In the genomic region with DNA sequence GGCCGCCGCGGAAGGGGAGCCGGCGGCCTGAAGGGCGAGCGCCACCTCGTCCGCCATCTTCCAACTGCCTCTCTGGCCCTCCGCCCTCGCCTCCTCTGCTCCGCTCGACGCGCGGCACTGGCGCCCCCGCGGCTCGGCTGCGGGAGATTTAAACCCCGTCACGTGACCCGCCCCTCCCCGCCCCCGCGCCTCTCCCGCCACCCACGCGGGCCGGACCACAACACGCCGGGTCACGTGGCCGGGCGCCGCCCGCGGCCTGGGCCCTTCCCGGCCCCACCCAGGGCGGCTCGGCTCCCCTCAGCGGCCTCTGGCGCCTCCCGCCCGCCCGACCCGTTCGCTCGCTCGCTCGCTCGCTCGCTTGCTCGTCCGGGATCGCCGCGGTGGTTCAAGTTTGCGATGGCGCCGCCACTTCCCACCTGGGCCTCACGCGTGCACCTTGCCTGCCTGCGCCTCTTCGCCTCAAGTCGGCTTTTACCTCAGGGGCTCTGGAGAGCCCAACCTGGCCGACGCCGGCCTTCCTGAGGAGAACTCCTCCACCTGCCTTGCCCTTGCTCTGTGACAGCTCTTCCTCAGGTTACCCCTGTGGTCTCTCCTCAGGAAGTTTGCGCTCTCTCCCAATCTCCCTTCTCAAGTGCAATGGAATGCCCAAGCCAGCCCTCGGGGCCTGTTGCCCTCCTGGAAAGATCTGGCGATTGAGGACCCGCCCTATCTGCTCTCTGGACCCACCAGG, we compare ENCODE assay signal across 8 mouse cellular contexts. TPM values are rescaled to one million over a fixed set of nuclear protein-coding genes. Genes with fewer than 3 reads are reported as not detected.
DNase-seq lines count a peak whose midpoint lies in the region; ATAC-seq and TF ChIP-seq lines count a peak whose summit lies in the region.

No protein-coding gene starts in this region.

- H3K9ac ChIP-seq in heart, embryonic 11.5 days (ENCODE audit: low read depth, low read length) = peak overlapping the region; percentile 96
- peak overlapping the region; percentile 98 for H3K9ac ChIP-seq in kidney, embryonic 16.5 days (replicated peaks; ENCODE audit: low read length)

- ATAC-seq in erythroblast, adult 5-6 weeks (replicated peaks; ENCODE audit: low FRiP score, poor library complexity, severe bottlenecking) = peak; percentile 84
- ATAC-seq in heart, embryonic 11.5 days (replicated peaks; ENCODE audit: insufficient number of reproducible peaks, low FRiP score, low TSS enrichment) = peak; percentile 96
- peak; percentile 97 for ATAC-seq in kidney, embryonic 16.5 days (ENCODE audit: low FRiP score, low TSS enrichment)

- H3K36me3 ChIP-seq in heart, embryonic 11.5 days (ENCODE audit: control insufficient read depth, insufficient read depth, low read length) = 0 out of 2 replicates have a peak, but pooled peaks cover 2% of the 10 kb centered on the region
- 0 out of 2 replicates have a peak, but pooled peaks cover 7% of the 10 kb centered on the region for H3K36me3 ChIP-seq in kidney, embryonic 16.5 days (ENCODE audit: insufficient read depth, low read length)

- peak overlapping the region; percentile 78 for H3K4me3 ChIP-seq in heart, embryonic 11.5 days (ENCODE audit: low read depth, low read length)
- H3K4me3 ChIP-seq in kidney, embryonic 16.5 days (ENCODE audit: low read length) = peak overlapping the region; percentile 76

- H3K27me3 ChIP-seq in heart, embryonic 11.5 days (ENCODE audit: control insufficient read depth, insufficient read depth, low read length) = no peaks in the 10 kb centered on the region
- H3K27me3 ChIP-seq in kidney, embryonic 16.5 days (ENCODE audit: insufficient read depth, low read length) = no peaks in the 10 kb centered on the region

- WGBS in heart, embryonic 11.5 days (ENCODE audit: insufficient replicate concordance) = 1% methylated on average over 53 of the region's 74 CpGs
- under 1% methylated on average over 43 of the region's 74 CpGs for WGBS in kidney, embryonic 16.5 days

- H3K4me1 ChIP-seq in heart, embryonic 11.5 days (ENCODE audit: control insufficient read depth, insufficient read depth, low read length) = peaks cover 12% of the 10 kb centered on the region
- H3K4me1 ChIP-seq in kidney, embryonic 16.5 days (ENCODE audit: insufficient read depth, low read length) = peaks cover 19% of the 10 kb centered on the region

- peak; percentile 87 for DNase-seq in CD4-positive helper T cell, adult 2 months (ENCODE audit: low read depth, low spot score)
- DNase-seq in brain, embryonic 14.5 days (ENCODE audit: low read depth) = peak; percentile 95
- peak; percentile 97 for DNase-seq in liver
- DNase-seq in monocyte, adult 2 months (ENCODE audit: low read depth in 1 of 2, low spot score in 2 of 2) = peak; percentile 38 to 75
- DNase-seq in spleen, postnatal 14 days (ENCODE audit: low spot score in 2 of 2) = peak; percentile 85 to 86

- peak; percentile 99 for TF ChIP-seq POLR2A in brain, embryonic 14.5 days (IDR thresholded peaks at IDR 0.05; ENCODE audit: borderline replicate concordance, extremely low read depth, insufficient read depth, insufficient read length, poor library complexity, severe bottlenecking)

- H3K27ac ChIP-seq in heart, embryonic 11.5 days (ENCODE audit: low read depth, low read length) = peak overlapping the region; percentile 93
- H3K27ac ChIP-seq in kidney, embryonic 16.5 days (ENCODE audit: low read length) = peak overlapping the region; percentile 93

- no peak for TF ChIP-seq CTCF in brain, embryonic 14.5 days (IDR thresholded peaks at IDR 0.05; ENCODE audit: borderline replicate concordance, extremely low read depth, insufficient read depth, insufficient read length)

- no peaks in the 10 kb centered on the region for H3K9me3 ChIP-seq in heart, embryonic 11.5 days (replicated peaks; ENCODE audit: control insufficient read depth, low read length)
- no peaks in the 10 kb centered on the region for H3K9me3 ChIP-seq in kidney, embryonic 16.5 days (ENCODE audit: low read length)

- peak overlapping the region; percentile 72 for H3K4me2 ChIP-seq in heart, embryonic 11.5 days
- H3K4me2 ChIP-seq in kidney, embryonic 16.5 days (replicated peaks; ENCODE audit: low read depth, low read length) = peak overlapping the region; percentile 89

RNA-seq across cellular contexts. Expression of gene Sirt1, which starts 42.4 kb away (rescaled TPM):
- polyA plus RNA-seq in brain, embryonic 14.5 days (2012; rRNA removed) = 16.4 and 17.2 TPM in 2 replicates
- 18.8 and 21.7 TPM in 2 replicates for total RNA-seq in erythroblast, adult 5-6 weeks (2015; ENCODE audit: low replicate concordance)
- total RNA-seq in erythroblast, adult 5-6 weeks (2017; ENCODE audit: low replicate concordance) = 30.3 and 31.5 TPM in 2 replicates
- polyA plus RNA-seq in heart, embryonic 11.5 days (2014; fragmentation: Nextera tagmentation; extraction: Ambion mirVana) = 5.6 and 6.0 TPM in 2 replicates
- 4.1 and 5.4 TPM in 2 replicates for polyA plus RNA-seq in kidney, embryonic 16.5 days (2015; fragmentation: Nextera tagmentation; extraction: Ambion mirVana)

RNA-seq across cellular contexts. Expression of gene Dnajc12, which starts 43.2 kb away (rescaled TPM):
- polyA plus RNA-seq in brain, embryonic 14.5 days (2012; rRNA removed) = 9.3 and 11.5 TPM in 2 replicates
- total RNA-seq in erythroblast, adult 5-6 weeks (2015; ENCODE audit: low replicate concordance) = 2.3 and 4.8 TPM in 2 replicates
- 0.51 and 0.98 TPM in 2 replicates for total RNA-seq in erythroblast, adult 5-6 weeks (2017; ENCODE audit: low replicate concordance)
- 8.6 and 9.2 TPM in 2 replicates for polyA plus RNA-seq in heart, embryonic 11.5 days (2014; fragmentation: Nextera tagmentation; extraction: Ambion mirVana)
- polyA plus RNA-seq in kidney, embryonic 16.5 days (2015; fragmentation: Nextera tagmentation; extraction: Ambion mirVana) = 10.3 and 16.3 TPM in 2 replicates

Comparison
In these comparisons a context has a peak if more than half of its experiments do, and no peak if none do; other contexts are left out.
1. Peak in every context shown above with its lines: DNase-seq, ATAC-seq, H3K4me3 ChIP-seq and H3K27ac ChIP-seq.